Mouse (Mus musculus): Measurements from ENCODE around the gene Tubg2. TPM values are rescaled to one million over a fixed set of nuclear protein-coding genes. Genes with fewer than 3 reads are reported as not detected.
A peak's percentile ranks its signal among the peaks of the same experiment; 100 is the strongest.

Gene Tubg2
- polyA plus RNA-seq, 1 experiment from 2014 or later = 3.9 TPM

DNA sequence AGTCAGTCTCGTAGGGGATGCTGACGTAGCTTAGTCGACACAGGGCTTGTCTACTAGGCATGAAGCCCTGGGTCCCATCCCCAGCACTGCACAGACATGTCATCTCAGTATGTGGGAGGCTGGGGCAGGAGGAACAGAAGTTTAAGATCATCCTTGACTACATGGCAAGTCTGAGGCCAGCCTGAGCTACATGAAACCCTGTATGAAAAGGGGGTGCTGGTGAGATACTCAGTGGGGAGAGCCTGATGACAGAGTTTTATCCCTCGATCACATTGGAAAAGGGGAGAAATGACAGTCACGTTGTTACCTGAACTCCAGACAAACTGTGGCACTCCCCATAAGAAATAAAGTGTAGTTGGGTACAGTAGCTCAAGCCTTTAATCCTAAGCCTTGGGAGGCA is 31.8 kb downstream of the Tubg2 start:
- Histone ChIP-seq H3K36me3 (ENCODE audit: control insufficient read depth, insufficient read depth, low read length) (no peaks in the 10 kb centered on the region), H3K9me3 (replicated peaks; ENCODE audit: control insufficient read depth, low read length) (no peaks in the 10 kb centered on the region), H3K4me2 (ENCODE audit: low read depth, low read length) (no peak overlapping the region), H3K9ac (ENCODE audit: low read length) (no peak overlapping the region), H3K27ac (ENCODE audit: low read length) (no peak overlapping the region), H3K4me1 (ENCODE audit: control insufficient read depth, insufficient read depth, low read length) (peaks cover 35% of the 10 kb centered on the region), H3K4me3 (replicated peaks; ENCODE audit: low read length) (no peak overlapping the region), H3K27me3 (ENCODE audit: control insufficient read depth, insufficient read depth, low read length) (no peaks in the 10 kb centered on the region)
- WGBS = 88% methylated on average over 5 of the region's 5 CpGs
- ATAC-seq (ENCODE audit: insufficient read depth, low FRiP score) = no peak

DNA sequence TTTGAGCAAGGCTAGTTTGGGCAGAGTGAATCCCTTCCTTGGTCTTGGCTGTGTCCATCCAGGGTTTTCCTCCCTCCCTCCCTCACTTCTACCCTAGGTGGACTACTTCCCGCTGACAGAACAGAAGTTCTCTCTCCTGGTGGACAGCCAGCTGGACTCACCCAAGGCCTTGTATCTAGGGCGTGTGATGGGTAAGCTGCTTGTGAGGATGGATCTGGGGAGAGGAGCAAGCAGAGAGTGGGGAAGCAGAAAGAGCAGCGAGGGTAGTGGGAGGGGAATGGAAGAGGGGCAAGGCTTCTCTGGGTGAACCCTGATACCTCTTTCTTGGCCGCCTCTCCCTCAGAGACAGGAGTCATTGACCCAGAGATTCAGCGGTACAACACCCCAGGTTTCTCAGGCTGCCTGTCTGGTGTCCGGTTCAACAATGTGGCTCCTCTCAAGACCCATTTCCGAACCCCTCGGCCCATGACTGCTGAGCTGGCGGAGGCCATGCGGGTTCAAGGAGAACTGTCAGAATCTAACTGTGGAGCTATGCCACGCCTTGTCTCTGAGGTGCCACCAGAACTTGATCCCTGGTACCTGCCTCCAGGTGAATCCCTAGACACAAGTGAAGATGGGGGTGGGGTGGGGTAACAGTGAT is 32.6 kb downstream of the Tubg2 start:
- Histone ChIP-seq H3K9me3 (replicated peaks; ENCODE audit: control insufficient read depth, low read length) (no peaks in the 10 kb centered on the region), H3K4me3 (replicated peaks; ENCODE audit: low read length) (no peak overlapping the region), H3K9ac (ENCODE audit: low read length) (no peak overlapping the region), H3K27me3 (ENCODE audit: control insufficient read depth, insufficient read depth, low read length) (no peaks in the 10 kb centered on the region), H3K27ac (ENCODE audit: low read length) (peak overlapping the region; percentile 96), H3K4me1 (ENCODE audit: control insufficient read depth, insufficient read depth, low read length) (peaks cover 35% of the 10 kb centered on the region), H3K36me3 (ENCODE audit: control insufficient read depth, insufficient read depth, low read length) (no peaks in the 10 kb centered on the region), H3K4me2 (ENCODE audit: low read depth, low read length) (no peak overlapping the region)
- no peak for ATAC-seq (ENCODE audit: insufficient read depth, low FRiP score)
- WGBS = 72% methylated on average over 11 of the region's 11 CpGs

DNA sequence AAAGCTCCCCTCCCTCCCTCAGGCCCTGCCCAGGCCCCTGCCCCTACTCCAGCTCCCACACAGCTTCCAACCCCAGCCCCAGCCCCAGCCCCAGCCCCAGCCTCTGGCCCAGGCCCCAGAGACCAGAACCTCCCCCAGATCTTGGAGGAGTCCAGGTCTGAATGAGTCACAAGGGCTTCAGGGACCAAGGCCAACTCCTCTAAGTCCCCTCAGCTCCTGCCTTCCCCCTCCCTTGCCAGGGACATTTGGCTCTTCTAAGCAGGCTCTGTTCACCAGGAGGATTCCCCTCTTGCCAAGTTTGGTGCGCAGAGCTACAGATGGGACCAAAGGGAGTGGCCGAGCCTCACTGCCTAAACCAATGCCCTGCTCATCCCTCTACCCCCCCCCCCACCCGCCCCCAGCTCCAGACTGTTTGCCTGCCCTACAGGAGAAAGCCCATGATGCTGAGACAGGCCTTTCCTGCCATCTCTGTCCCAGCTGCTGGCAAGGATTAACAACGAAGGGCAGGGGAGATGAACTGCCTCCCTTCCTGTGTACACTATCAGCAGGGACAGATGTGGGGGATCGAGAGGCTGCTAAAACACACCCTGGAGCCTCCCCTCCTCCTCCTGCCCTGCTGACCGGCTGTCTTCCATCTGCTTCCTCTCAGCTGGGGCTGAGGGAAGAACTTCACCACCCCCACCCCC is 33.9 kb downstream of the Tubg2 start:
- peak overlapping the region; percentile 96 for H3K27ac ChIP-seq (ENCODE audit: low read length)
- WGBS = 15% methylated on average over 6 of the region's 6 CpGs
- H3K27me3 ChIP-seq (ENCODE audit: control insufficient read depth, insufficient read depth, low read length) = no peaks in the 10 kb centered on the region
- peak overlapping the region; percentile 52 for H3K9ac ChIP-seq (ENCODE audit: low read length)
- H3K4me1 ChIP-seq (ENCODE audit: control insufficient read depth, insufficient read depth, low read length) = peaks cover 35% of the 10 kb centered on the region
- no peaks in the 10 kb centered on the region for H3K9me3 ChIP-seq (replicated peaks; ENCODE audit: control insufficient read depth, low read length)
- H3K4me3 ChIP-seq (replicated peaks; ENCODE audit: low read length) = no peak overlapping the region
- no peaks in the 10 kb centered on the region for H3K36me3 ChIP-seq (ENCODE audit: control insufficient read depth, insufficient read depth, low read length)
- peak overlapping the region; percentile 34 for H3K4me2 ChIP-seq (ENCODE audit: low read depth, low read length)
- peak; percentile 90 for ATAC-seq (ENCODE audit: insufficient read depth, low FRiP score)

DNA sequence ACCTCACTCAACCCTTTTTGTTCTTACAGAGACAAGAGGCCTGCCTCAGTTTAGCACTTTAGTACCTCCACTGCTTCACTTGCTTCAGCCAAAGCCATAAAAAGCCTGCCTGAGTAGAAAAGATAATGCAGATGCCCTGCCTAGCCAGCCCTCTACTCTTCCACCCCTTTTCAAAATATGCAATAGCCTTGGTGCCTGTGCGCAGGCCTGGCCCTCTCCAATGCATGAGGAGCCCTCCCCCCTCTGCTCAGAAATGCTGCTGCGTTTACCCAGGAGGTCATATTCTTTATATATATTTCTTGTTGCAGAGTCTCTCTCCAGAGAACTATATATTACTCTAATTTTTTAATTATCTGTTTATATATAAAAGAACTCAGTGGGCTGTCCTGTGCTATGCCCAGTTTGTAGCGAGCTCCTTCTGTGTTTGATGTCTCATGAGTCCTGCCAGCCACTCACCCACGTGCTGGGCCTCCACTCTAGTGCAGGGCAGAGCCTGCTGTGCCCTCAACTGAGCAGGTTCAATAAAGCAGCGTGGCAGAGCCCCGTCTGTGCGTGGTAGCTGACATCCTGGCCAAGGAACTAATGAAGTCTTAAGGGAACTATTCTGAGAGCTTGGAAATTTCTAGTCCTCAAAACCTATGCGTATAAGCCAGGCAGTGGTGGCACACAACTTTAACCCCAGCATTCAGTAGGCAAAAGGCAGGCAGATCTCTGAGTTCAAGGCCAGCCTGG is 34.6 kb downstream of the Tubg2 start:
- no peaks in the 10 kb centered on the region for H3K27me3 ChIP-seq (ENCODE audit: control insufficient read depth, insufficient read depth, low read length)
- H3K4me3 ChIP-seq (replicated peaks; ENCODE audit: low read length) = no peak overlapping the region
- peak; percentile 14; the same call in 1 of the 2 replicates for ATAC-seq (ENCODE audit: insufficient read depth, low FRiP score)
- H3K4me1 ChIP-seq (ENCODE audit: control insufficient read depth, insufficient read depth, low read length) = peaks cover 35% of the 10 kb centered on the region
- H3K36me3 ChIP-seq (ENCODE audit: control insufficient read depth, insufficient read depth, low read length) = no peaks in the 10 kb centered on the region
- H3K9ac ChIP-seq (ENCODE audit: low read length) = peak overlapping the region; percentile 52
- H3K9me3 ChIP-seq (replicated peaks; ENCODE audit: control insufficient read depth, low read length) = no peaks in the 10 kb centered on the region
- H3K27ac ChIP-seq (ENCODE audit: low read length) = peak overlapping the region; percentile 96
- WGBS = 40% methylated on average over 8 of the region's 8 CpGs
- peak overlapping the region; percentile 34; the same call in 1 of the 2 replicates for H3K4me2 ChIP-seq (ENCODE audit: low read depth, low read length)

DNA sequence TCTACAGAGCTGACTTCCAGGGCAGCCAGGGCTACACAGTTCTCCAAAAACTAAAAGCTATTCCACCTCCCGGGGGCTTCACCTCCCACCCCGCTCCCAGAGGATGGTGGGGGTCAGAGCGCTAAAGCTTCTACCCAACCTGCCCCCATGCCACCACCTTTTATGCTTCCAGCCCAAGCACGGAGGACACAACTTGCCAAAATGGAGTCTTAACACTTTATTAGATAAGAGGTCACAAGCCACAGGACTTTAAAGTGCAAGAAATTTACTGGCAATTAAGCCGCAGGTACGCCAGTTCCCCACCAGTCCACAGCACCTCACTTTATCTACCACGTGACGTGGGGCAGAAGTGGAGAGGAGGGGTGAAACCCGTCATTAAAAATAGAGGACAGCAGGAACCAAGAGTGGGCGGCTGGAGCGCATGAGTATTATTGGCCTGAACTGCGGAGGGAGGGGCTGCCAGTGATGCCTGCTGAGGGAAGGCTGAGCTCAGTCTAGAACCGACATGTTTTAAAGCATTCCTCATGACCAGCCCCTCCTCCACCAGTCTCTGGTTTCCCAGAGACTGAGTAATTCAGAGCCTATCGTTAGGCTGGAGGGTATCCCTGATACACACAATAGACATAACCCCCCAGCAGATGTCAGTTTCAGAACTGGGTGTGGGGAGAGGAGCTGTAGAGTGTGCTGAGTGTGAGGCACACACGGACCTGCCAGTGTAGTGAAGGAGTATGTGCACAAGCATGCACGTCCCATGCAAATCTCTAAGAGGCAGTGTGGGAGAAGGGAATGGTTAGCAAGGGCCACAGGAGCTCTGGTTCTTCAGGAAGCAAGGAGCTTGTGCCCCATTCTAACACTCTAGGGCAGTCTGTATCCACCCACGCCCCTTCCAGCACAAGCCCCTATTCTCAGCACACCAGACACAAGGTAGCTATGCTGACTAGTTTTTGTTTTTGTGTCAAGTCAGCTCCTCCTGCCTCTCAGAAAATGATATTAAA is 35.5 kb downstream of the Tubg2 start:
- 53% methylated on average over 17 of the region's 17 CpGs for WGBS
- Histone ChIP-seq H3K27ac (ENCODE audit: low read length) (peak overlapping the region; percentile 96), H3K36me3 (ENCODE audit: control insufficient read depth, insufficient read depth, low read length) (no peaks in the 10 kb centered on the region), H3K4me1 (ENCODE audit: control insufficient read depth, insufficient read depth, low read length) (peaks cover 35% of the 10 kb centered on the region), H3K9me3 (replicated peaks; ENCODE audit: control insufficient read depth, low read length) (no peaks in the 10 kb centered on the region), H3K27me3 (ENCODE audit: control insufficient read depth, insufficient read depth, low read length) (no peaks in the 10 kb centered on the region), H3K9ac (ENCODE audit: low read length) (no peak overlapping the region; the same call in 1 of the 2 replicates), H3K4me2 (ENCODE audit: low read depth, low read length) (no peak overlapping the region), H3K4me3 (replicated peaks; ENCODE audit: low read length) (no peak overlapping the region)
- ATAC-seq (ENCODE audit: insufficient read depth, low FRiP score) = no peak

DNA sequence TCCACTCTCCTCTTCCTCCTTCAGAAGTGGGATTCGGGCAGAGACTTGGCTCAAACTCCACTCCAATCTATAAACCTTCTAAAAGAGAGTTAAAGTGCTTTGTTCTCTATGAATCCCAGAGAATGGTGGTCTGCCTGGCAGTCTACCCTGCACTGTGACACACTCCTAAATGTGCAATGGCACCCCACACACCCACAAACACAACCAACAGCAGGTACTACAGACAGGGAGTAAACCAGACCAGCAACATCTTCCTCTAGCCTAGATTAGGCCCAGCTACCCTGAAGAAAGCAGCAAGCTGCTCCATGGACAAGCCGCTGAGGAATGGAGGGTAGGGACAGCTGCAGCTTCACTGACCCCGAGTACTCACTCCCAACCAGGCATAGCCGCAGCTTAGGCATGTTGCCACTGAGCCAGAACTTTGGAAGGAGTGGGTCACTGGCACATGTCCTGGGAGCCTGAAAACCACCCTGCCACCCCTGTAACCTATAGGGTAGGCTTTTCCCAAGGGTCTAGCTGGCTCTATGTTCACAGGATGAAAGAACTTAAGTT is 36.3 kb downstream of the Tubg2 start:
- ATAC-seq (ENCODE audit: insufficient read depth, low FRiP score) = no peak
- peaks cover 35% of the 10 kb centered on the region for H3K4me1 ChIP-seq (ENCODE audit: control insufficient read depth, insufficient read depth, low read length)
- no peaks in the 10 kb centered on the region for H3K27me3 ChIP-seq (ENCODE audit: control insufficient read depth, insufficient read depth, low read length)
- H3K4me3 ChIP-seq (replicated peaks; ENCODE audit: low read length) = no peak overlapping the region
- peak overlapping the region; percentile 55 for H3K27ac ChIP-seq (ENCODE audit: low read length)
- peaks cover 4% of the 10 kb centered on the region for H3K36me3 ChIP-seq (ENCODE audit: control insufficient read depth, insufficient read depth, low read length)
- H3K9me3 ChIP-seq (replicated peaks; ENCODE audit: control insufficient read depth, low read length) = no peaks in the 10 kb centered on the region
- 72% methylated on average over 4 of the region's 4 CpGs for WGBS
- 0 out of 2 replicates have a peak overlapping the region, but pooled peaks have one; percentile 16 for H3K9ac ChIP-seq (ENCODE audit: low read length)
- no peak overlapping the region for H3K4me2 ChIP-seq (ENCODE audit: low read depth, low read length)

DNA sequence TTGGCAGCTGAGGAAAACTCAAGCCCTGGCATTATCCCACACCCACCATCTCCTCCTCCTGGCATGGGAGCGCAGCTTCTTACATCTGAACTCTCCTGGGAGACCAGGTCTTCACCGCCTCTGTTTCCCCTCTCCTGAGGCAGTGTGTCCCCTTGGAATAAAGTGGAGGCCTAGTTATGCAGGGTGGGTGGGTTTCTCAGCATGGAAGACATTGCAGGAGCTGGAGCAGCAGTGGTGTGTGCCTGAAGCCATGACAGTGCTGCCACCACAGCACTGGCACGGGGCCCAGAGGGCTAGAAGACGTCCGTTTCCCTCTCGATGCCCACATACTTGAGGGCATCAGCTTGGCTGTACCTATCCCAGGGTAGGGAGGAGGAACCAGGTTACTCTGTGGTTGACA is 36.9 kb downstream of the Tubg2 start:
- Histone ChIP-seq H3K27ac (ENCODE audit: low read length) (no peak overlapping the region), H3K4me3 (replicated peaks; ENCODE audit: low read length) (no peak overlapping the region), H3K27me3 (ENCODE audit: control insufficient read depth, insufficient read depth, low read length) (no peaks in the 10 kb centered on the region)

DNA sequence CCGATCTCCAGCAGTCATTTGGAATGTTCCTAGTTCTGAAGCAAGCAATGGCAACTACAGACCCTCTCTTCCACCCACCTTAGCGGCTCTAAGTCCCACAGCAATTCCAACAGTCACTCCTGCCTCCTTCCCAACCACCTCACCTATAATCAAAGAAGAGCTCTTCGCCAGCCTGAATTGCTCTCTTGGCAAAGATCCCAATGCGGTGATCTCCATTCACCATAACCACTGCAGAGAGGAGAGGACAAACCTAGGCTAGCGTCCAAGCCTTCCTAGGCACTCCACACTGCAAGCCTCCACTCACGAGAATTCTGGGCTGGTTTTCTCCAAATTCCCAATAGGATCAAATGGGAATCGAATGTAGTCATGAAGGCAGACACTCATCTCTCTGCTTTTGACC is 37.4 kb downstream of the Tubg2 start:
- peaks cover 35% of the 10 kb centered on the region for H3K4me1 ChIP-seq (ENCODE audit: control insufficient read depth, insufficient read depth, low read length)
- H3K9ac ChIP-seq (ENCODE audit: low read length) = no peak overlapping the region
- H3K27ac ChIP-seq (ENCODE audit: low read length) = no peak overlapping the region
- no peak overlapping the region for H3K4me3 ChIP-seq (replicated peaks; ENCODE audit: low read length)
- no peak overlapping the region for H3K4me2 ChIP-seq (ENCODE audit: low read depth, low read length)
- H3K9me3 ChIP-seq (replicated peaks; ENCODE audit: control insufficient read depth, low read length) = no peaks in the 10 kb centered on the region
- ATAC-seq (ENCODE audit: insufficient read depth, low FRiP score) = no peak
- H3K36me3 ChIP-seq (ENCODE audit: control insufficient read depth, insufficient read depth, low read length) = peaks cover 11% of the 10 kb centered on the region
- 94% methylated on average over 7 of the region's 7 CpGs for WGBS
- H3K27me3 ChIP-seq (ENCODE audit: control insufficient read depth, insufficient read depth, low read length) = no peaks in the 10 kb centered on the region

More for the DNA sequence above, 36.9 kb downstream of the Tubg2 start:
- WGBS = 91% methylated on average over 6 of the region's 6 CpGs
- Histone ChIP-seq H3K9me3 (replicated peaks; ENCODE audit: control insufficient read depth, low read length) (no peaks in the 10 kb centered on the region), H3K4me1 (ENCODE audit: control insufficient read depth, insufficient read depth, low read length) (peaks cover 35% of the 10 kb centered on the region), H3K36me3 (ENCODE audit: control insufficient read depth, insufficient read depth, low read length) (peaks cover 10% of the 10 kb centered on the region), H3K4me2 (ENCODE audit: low read depth, low read length) (no peak overlapping the region), H3K9ac (ENCODE audit: low read length) (no peak overlapping the region)
- ATAC-seq (ENCODE audit: insufficient read depth, low FRiP score) = no peak
